Mouse (Mus musculus): ENCODE results near the gene Crlf1. TPM values are rescaled to one million over a fixed set of nuclear protein-coding genes. Genes with fewer than 3 reads are reported as not detected.
"Not testable (repeated sequence)": the region's sequence is repeated elsewhere in the genome, so short reads cannot be mapped to it uniquely, and the experiment has no call there.

The Crlf1 gene
- polyA plus RNA-seq, 1 experiment: 27.7 TPM

GRCm38 (mm10) chr8:70504291-70504716 lies 11.3 kb downstream of the Crlf1 start:
- H3K4me1 ChIP-seq (ENCODE audit: control insufficient read depth, insufficient read depth, low read length): peaks cover 17% of the 10 kb centered on the region
- TF ChIP-seq POLR2A (IDR thresholded peaks at IDR 0.05; ENCODE audit: borderline replicate concordance, extremely low read depth, low read depth, low read length) (no peak), CTCF (IDR thresholded peaks at IDR 0.05; ENCODE audit: insufficient read depth, low read length) (no peak)
- no peak overlapping the region for H3K4me3 ChIP-seq (replicated peaks; ENCODE audit: extremely low read depth, low read depth, low read length)
- WGBS: 66% methylated on average over 16 of the region's 16 CpGs
- DNase-seq: peak; percentile 39

- peaks cover 17% of the 10 kb centered on the region for H3K4me1 ChIP-seq (ENCODE audit: control insufficient read depth, insufficient read depth, low read length)
- DNase-seq: peak; percentile 78
- no peak overlapping the region for H3K4me3 ChIP-seq (replicated peaks; ENCODE audit: extremely low read depth, low read depth, low read length)
- peak; percentile 81 for TF ChIP-seq CTCF (IDR thresholded peaks at IDR 0.05; ENCODE audit: insufficient read depth, low read length)
- TF ChIP-seq POLR2A (IDR thresholded peaks at IDR 0.05; ENCODE audit: borderline replicate concordance, extremely low read depth, low read depth, low read length): no peak
- 78% methylated on average over 3 of the region's 3 CpGs for WGBS
Observed at GRCm38 (mm10) chr8:70504851-70505250, 11.9 kb downstream of the Crlf1 start.

DNA sequence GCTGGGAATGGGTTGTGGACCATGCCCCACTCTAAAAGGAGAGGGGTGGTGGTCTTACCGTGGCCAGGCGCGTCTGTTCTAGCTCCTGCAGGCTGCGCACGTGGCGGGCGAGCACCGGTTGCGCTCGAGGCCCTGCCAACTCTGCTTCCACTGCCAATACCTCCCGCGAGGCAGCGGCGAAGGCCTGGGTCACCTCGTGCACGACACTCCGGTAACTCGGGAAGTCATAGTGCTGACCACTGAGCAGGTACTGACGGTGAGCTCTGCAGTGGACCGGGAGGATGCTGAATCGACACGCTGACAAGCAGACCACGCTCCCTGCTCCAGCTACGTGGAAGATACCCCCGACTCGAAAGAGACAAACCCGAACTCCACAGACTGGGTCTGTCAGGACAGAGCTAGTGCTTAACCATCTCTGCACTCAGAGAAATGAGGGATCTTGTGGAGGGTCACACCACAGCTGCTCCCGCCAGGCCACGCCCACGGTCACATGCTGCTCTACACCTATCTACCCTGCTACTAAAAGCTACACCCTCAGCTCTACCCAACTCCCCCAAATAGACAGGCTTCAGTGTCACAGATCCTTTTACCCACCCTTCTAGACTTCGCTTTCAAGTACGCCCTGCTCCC lies 12.9 kb downstream of the Crlf1 start:
- TF ChIP-seq CTCF (IDR thresholded peaks at IDR 0.05; ENCODE audit: insufficient read depth, low read length): no peak
- Histone ChIP-seq H3K4me3 (replicated peaks; ENCODE audit: extremely low read depth, low read depth, low read length) (peak overlapping the region; percentile 51), H3K4me1 (ENCODE audit: control insufficient read depth, insufficient read depth, low read length) (peaks cover 17% of the 10 kb centered on the region)
- 30% methylated on average over 32 of the region's 32 CpGs for WGBS
- no peak for DNase-seq

- H3K4me3 ChIP-seq (replicated peaks; ENCODE audit: extremely low read depth, low read depth, low read length): peak within 1 kb of the TSS; percentile 51
- H3K4me1 ChIP-seq (ENCODE audit: control insufficient read depth, insufficient read depth, low read length): peaks cover 19% of the 10 kb centered on the region
- 5% methylated on average over 40 of the region's 40 CpGs for WGBS
- DNase-seq: peak; percentile 93
- TF ChIP-seq CTCF (IDR thresholded peaks at IDR 0.05; ENCODE audit: insufficient read depth, low read length): peak; percentile 43; the same call in 1 of the 2 replicates
- TF ChIP-seq POLR2A (IDR thresholded peaks at IDR 0.05; ENCODE audit: borderline replicate concordance, extremely low read depth, low read depth, low read length): peak; percentile 52; the same call in 1 of the 2 replicates
Observed at GRCm38 (mm10) chr8:70506328-70507026, 13.5 kb downstream of the Crlf1 start, which contains the start of gene Rex1bd. Rex1bd (minus strand) TSS chr8:70506752.

DNA sequence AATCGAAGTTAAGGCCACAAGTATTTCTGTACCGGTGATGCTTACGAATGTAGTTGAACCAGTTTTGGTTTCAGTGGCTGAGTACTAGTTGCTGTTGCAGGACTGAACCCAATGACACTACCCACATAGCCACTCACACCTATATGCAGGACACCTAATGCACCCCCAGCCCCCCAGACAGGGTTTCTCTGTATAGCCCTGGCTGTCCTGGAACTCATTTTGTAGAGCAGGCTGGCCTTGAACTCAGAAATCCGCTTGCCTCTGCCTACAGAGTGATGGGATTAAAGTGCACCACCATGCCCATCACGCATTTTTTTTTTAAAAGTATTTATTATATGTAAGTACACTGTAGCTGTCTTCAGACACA lies 14.1 kb downstream of the Crlf1 start:
- H3K4me1 ChIP-seq (ENCODE audit: control insufficient read depth, insufficient read depth, low read length): peaks cover 19% of the 10 kb centered on the region

GRCm38 (mm10) chr8:70509281-70509952 lies 16.5 kb downstream of the Crlf1 start:
- no peak for TF ChIP-seq CTCF (IDR thresholded peaks at IDR 0.05; ENCODE audit: insufficient read depth, low read length)
- TF ChIP-seq POLR2A (IDR thresholded peaks at IDR 0.05; ENCODE audit: borderline replicate concordance, extremely low read depth, low read depth, low read length): no peak
- peaks cover 19% of the 10 kb centered on the region for H3K4me1 ChIP-seq (ENCODE audit: control insufficient read depth, insufficient read depth, low read length)
- WGBS: 8% methylated on average over 25 of the region's 25 CpGs
- H3K4me3 ChIP-seq (replicated peaks; ENCODE audit: extremely low read depth, low read depth, low read length): peak overlapping the region; percentile 98
- DNase-seq: no peak

More for the DNA sequence above, 14.1 kb downstream of the Crlf1 start:
- no peak for DNase-seq
- 66% methylated on average over 5 of the region's 5 CpGs for WGBS
- no peak overlapping the region for H3K4me3 ChIP-seq (replicated peaks; ENCODE audit: extremely low read depth, low read depth, low read length)
- TF ChIP-seq CTCF (IDR thresholded peaks at IDR 0.05; ENCODE audit: insufficient read depth, low read length): no peak
- no peak for TF ChIP-seq POLR2A (IDR thresholded peaks at IDR 0.05; ENCODE audit: borderline replicate concordance, extremely low read depth, low read depth, low read length)

- TF ChIP-seq CTCF (IDR thresholded peaks at IDR 0.05; ENCODE audit: insufficient read depth, low read length) (no peak), POLR2A (IDR thresholded peaks at IDR 0.05; ENCODE audit: borderline replicate concordance, extremely low read depth, low read depth, low read length) (peak; percentile 81; the same call in 1 of the 2 replicates)
- peak within 1 kb of the TSS; percentile 98 for H3K4me3 ChIP-seq (replicated peaks; ENCODE audit: extremely low read depth, low read depth, low read length)
- WGBS: under 1% methylated on average over 74 of the region's 74 CpGs
- H3K4me1 ChIP-seq (ENCODE audit: control insufficient read depth, insufficient read depth, low read length): peaks cover 18% of the 10 kb centered on the region
- peak; percentile 96 for DNase-seq
Observed at GRCm38 (mm10) chr8:70510228-70510915, 17.4 kb downstream of the Crlf1 start, which contains the start of gene Uba52. Uba52 (minus strand) TSS chr8:70510801.

GRCm38 (mm10) chr8:70511174-70511573 lies 18.2 kb downstream of the Crlf1 start:
- 67% methylated on average over 6 of the region's 6 CpGs for WGBS
- Histone ChIP-seq H3K4me3 (replicated peaks; ENCODE audit: extremely low read depth, low read depth, low read length) (peak overlapping the region; percentile 98), H3K4me1 (ENCODE audit: control insufficient read depth, insufficient read depth, low read length) (peaks cover 11% of the 10 kb centered on the region)
- not testable (repeated sequence) for DNase-seq

DNA sequence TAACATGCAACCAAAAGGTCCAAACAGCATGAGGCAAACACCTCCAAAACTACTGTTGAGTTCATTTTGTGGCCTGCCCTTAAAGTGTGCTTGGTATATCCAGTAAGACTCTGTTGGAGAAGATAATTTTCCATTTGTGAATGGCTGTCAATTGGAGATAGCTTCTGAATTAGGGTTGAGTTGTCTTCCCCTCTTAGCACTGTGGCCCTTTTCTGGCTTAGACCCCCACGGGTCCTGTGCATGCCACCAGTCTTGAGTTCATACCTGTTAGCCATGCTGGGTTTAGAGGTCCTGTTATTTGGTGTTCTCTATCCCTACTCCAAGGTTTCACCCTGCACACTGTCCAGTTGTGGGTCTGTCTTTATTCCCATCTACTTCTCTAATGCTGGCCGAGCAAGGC lies 18.8 kb downstream of the Crlf1 start:
- DNase-seq: no peak
- Histone ChIP-seq H3K4me1 (ENCODE audit: control insufficient read depth, insufficient read depth, low read length) (peaks cover 9% of the 10 kb centered on the region; the same call in 1 of the 2 replicates), H3K4me3 (replicated peaks; ENCODE audit: extremely low read depth, low read depth, low read length) (no peak overlapping the region)
- TF ChIP-seq CTCF (IDR thresholded peaks at IDR 0.05; ENCODE audit: insufficient read depth, low read length) (no peak), POLR2A (IDR thresholded peaks at IDR 0.05; ENCODE audit: borderline replicate concordance, extremely low read depth, low read depth, low read length) (no peak)
- WGBS: 94% methylated on average over 2 of the region's 2 CpGs

Measured in lung, adult 2 months (tissue).